Mouse (Mus musculus) CD4-positive, CD25-positive, alpha-beta regulatory T cell, adult 2 months (primary cell): Measurements from ENCODE around the gene Capza3.

ENCODE experiments used
- DNase-seq: peaks from one replicate; pipeline ENCODE4 v3.0.0-alpha.2; 2012; ENCODE audit warnings: low read depth, low spot score

The Capza3 gene

GRCm38 (mm10) chr6:140040952-140041351, at the start of gene Capza3:
Gene Capza3 (plus strand): TSS chr6:140041252.
- DNase-seq, result no peak

GRCm38 (mm10) chr6:140005181-140005580, 35.9 kb upstream of the Capza3 start:
- DNase-seq, result no peak

GRCm38 (mm10) chr6:140024404-140024803, 16.6 kb upstream of the Capza3 start:
- no peak for DNase-seq

- DNase-seq, result no peak
These were observed 305 bp downstream of the Capza3 start, which contains the start of gene Plcz1 for GRCm38 (mm10) chr6:140041357-140041756. Gene Plcz1 (minus strand): TSS chr6:140041457.

GRCm38 (mm10) chr6:140051476-140051875, 10.4 kb downstream of the Capza3 start:
- no peak for DNase-seq

GRCm38 (mm10) chr6:140054271-140054928, 13.3 kb downstream of the Capza3 start:
- no peak for DNase-seq

GRCm38 (mm10) chr6:140069177-140069576, 28.1 kb downstream of the Capza3 start:
- no peak for DNase-seq

GRCm38 (mm10) chr6:140080933-140081332, 39.9 kb downstream of the Capza3 start:
- DNase-seq, result no peak

- no peak for DNase-seq
These were observed 40.7 kb downstream of the Capza3 start for GRCm38 (mm10) chr6:140081739-140082138.

GRCm38 (mm10) chr6:140089855-140090254, 48.8 kb downstream of the Capza3 start:
- DNase-seq, result no peak
